Mouse (Mus musculus) thymus, postnatal 4 days (tissue): ENCODE results near the gene Etnk1.

ENCODE experiments used
- DNase-seq: peaks from one replicate; pipeline ENCODE4 v3.0.0; 2021

Gene Etnk1

DNA sequence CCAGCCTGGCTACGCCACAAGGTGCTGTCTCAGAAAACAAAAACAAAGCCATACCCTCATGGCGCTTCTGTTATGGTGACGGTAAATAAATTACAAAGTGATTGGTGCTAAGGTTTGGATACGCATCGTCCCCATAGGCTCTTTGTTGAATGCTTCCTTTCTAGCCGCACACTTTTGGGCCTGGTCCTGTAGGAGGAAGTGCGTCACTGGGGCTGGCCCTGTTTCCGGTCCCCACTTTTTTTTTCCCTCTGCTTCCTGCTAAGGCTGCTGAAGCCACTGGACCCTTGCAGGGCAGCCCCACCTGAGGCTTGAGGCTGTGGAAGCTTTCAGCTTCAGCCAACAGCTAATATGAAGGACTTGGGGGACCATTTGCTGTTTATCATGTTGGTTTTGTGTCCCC is 54.2 kb downstream of the Etnk1 start:
- DNase-seq: no peak

DNA sequence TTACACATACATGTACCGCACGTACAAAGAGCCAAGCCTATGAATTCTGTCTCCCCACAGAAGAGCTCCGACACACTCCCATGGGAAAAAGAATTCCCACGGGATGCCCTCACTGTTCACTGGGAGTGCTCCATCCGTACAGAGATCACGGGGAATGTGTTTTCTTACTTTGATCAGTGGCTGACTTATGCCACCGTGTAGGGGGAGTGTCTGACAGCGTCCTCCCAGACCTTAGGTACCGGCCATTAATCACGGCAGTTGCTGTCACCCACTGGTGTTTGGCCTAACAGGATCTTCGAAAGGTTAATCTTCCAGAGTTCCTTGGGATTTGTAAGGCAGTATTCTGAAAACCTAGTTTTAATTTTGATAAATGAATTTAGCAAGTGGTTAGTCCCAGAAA is 57.0 kb downstream of the Etnk1 start:
- DNase-seq: no peak

DNA sequence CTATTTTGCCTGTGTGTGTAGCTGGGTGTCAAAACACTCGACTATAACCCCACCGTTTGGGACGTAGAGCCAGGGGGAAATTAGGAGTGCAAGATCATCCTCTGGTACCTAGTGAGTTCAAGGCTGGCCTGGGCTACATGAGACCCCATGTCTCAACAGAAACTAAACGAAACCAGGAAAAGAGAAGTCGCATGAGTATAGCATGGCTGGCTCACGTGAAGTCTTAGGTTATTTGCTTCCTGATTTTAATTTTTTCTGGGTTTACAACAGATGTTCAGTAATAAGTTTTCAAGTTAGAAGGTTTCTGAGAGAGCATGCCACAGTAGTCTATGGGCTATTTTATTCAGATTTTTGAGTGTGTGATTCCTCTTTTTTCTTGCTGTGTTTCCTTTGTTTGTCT is 57.9 kb downstream of the Etnk1 start:
- no peak for DNase-seq

DNA sequence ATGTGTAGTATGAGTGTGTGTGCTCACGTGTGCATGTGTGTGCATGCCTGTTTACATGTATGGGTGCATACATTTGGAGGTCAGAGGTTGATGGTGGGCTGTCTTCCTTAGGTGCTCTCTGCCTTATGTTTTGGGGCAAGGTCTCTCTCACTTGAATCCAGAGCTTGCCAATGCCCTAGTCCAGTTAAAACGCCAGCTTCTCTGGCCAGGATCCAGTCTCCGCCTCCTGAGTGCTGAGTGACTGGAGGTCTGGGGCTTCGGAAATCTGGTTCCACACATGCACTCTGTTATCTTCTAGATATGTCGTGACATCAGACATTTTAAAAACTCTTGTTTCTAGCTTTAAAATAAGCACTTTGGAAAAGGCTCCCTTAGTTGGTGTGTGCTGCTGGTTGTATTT is 61.7 kb downstream of the Etnk1 start:
- no peak for DNase-seq

DNA sequence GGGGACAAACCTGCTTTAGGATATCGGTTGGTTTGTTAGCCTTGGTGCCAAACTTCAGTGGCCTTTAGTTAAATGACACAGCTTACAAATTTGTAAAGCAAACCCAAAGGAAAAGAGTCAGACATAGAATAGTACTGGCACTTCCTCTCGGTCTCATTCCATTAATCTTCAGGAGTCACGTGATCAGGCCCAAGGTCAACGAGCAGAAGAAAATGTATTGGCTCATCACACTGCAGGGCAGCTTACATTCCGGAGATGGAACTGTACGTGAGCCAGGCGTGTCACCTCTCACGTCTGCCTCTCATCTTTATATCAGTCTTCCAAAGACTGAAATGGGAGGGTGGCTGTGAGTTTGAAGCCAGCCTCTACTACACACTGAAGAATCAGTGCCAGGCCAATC is 62.9 kb downstream of the Etnk1 start:
- DNase-seq: no peak

DNA sequence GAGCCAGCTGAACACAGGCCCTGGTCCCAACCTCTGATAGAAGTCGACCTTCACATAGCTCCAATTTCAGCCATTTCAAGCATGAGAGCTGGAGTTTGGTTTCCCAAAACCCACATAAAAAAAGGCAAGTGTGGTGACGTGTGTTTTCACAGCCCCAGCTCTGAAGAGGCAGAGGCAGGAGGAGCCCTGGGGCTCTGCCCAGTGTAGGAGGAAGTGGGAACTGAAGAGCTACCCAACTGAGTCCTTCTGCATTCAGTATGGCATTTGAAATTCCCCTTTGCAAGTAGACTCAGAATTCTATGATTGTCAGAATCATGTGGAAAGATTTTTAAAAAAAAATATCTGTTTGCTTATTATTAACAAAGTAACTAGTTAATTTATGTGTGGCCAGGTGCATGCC is 63.9 kb downstream of the Etnk1 start:
- no peak for DNase-seq

DNA sequence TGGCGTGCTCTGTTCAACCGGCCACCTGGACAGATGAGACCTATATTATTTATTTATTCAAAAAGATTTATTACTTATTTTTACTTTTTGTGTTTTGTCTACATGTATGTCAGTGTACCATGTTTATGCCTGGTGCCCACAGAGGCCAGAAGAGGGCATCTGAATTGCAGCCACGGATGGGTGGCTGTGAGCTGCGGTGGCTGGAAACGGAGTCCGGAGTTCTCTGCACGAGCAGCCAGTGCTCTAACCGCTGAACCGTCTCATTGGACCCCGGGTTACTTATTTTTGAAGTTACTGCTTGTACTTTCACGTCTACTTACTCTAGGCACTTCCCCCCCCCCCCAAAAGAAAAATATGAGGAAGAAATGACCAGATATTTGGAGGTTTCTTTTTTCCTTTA is 65.7 kb downstream of the Etnk1 start:
- DNase-seq: no peak

DNA sequence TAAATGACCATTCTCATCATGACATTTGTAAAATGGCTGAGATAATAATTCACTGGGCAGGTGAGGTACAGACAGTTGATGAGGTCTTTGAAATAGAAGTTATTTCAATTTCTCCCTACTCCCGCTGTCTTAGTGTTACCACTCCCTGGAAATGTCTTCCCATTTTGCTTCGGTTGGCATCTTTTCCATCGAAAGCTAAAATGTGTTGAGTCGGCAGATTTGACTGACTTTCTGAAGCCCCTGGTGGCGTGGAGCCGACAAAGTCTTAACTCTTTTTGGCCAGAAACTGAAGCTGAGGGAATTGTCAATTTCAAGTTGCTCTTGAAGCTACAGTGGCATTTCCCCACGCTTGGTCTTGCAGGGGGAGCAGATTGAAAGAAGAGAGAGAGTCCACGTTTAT is 67.8 kb downstream of the Etnk1 start:
- DNase-seq: no peak

DNA sequence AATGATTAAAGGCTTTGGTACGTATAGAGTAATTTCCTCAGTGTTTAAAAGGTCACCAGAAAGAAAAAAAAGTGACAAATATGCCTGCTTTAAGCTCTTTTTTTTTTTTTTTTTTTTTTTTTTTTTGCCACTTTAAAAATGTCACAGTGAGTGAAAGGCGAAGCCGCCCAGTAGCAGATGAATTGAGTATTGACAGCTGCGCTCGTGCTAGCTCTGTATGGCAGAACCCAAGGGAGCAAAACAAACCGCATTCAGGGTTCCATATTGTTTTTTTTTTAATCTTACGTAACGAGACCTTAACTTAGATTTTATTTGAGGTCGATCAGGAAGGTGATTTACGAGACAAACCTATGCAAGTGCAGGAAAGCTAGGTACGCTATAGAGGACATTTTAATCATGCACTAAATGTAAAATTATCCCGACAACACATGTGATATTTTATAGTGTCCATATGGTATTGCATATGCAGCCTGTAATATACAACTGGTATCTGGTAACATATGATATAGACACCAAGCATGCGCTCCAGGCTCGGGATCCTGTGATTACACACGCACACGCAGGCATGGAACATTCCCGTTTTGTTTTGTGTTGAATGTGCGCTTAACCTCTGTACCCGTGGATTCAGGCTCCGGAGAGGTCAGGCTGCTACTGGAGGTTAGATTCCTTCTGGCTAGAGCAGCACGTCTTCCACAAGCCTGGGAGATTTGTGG is 72.5 kb downstream of the Etnk1 start:
- DNase-seq: no peak

DNA sequence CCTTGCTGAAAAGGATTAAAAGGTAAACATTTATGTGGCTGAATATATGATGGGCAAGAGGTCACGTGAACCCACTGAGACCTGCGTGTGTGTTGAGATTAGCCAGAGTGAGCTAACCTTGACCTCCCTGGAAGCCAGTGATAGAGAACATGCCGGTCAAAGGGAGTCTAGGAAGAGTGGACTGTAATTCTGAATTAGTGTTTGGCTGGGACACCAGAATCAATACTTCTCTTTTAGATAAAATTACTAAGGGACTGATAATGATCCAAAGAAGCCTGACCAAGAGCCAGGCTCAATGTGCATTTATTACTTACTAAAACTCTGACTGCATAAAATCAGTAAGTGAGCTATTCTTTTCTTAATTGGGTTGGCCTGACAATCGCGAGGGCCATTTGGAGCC is 76.2 kb downstream of the Etnk1 start:
- no peak for DNase-seq

DNA sequence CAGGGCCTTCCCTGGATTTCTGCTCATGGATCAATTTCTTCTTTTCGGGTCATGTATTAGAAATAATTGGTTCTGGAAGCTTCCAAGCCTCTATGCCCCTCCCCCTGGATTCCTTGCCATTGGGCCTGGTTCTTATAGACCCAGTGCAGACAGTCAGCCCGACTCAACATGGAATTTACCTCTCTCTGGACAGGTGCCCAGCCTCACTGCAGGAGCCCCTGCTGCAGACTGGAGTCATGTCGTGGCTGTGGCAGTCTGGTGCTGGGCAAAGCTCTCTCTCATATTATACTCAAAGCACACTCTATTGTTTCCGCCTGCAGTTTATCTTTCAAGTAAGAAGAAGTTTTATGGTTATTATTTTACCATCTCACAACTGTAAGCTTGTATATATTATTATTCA is 90.9 kb downstream of the Etnk1 start:
- no peak for DNase-seq

DNA sequence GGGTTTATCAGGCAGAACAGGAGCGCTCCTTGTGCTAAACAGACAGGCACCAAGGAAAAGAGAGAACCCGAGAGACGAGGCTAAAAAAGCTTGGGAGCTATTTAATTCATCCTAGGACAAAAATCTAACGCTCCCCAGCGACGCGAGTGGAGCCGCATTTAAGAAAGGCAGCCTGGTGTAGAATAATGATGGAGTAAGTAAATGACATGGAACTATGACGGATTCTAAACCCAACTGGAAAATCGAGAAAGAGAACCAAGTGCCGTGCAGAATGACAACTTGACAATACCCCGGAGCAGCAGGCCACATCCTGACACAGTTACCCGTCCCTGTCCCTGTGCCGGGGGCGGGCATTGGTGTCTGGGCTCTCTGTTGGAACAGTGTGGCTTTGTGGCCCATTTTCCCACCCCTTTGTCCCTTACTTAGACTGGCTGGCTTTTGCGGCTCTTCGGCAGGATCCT is 92.2 kb downstream of the Etnk1 start:
- DNase-seq: no peak

DNA sequence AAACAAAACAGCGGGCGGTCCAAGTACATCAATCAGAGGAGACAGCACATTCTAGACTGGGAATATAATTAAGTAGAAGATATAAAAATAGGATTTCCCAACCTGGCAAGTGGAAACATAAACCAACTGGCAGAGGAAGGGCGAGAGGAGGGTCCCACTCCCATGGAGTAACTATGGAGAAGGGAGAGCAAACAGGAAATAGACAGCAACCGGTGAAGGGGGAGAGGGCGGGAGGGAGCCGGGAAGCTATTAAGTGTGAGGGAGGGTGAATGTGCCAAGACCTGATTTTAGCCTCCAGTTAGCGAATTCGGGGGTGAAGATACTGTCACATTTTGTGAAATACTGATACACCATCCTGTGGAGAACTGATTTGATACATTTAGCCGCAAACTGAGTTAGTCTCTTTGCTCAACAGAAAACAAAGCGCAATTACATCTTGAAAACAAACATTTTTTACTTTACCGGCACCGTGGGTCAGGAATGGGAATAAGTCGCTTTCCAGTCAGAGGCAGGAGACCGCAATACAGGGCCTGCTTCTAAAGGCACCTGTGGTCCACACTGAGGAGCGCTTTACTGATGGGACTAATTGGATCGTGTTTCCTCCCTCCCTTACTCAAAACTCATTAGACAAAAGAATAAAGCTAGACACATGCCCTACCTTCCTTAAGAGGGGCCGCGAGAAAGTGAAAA is 93.0 kb downstream of the Etnk1 start:
- DNase-seq: no peak

DNA sequence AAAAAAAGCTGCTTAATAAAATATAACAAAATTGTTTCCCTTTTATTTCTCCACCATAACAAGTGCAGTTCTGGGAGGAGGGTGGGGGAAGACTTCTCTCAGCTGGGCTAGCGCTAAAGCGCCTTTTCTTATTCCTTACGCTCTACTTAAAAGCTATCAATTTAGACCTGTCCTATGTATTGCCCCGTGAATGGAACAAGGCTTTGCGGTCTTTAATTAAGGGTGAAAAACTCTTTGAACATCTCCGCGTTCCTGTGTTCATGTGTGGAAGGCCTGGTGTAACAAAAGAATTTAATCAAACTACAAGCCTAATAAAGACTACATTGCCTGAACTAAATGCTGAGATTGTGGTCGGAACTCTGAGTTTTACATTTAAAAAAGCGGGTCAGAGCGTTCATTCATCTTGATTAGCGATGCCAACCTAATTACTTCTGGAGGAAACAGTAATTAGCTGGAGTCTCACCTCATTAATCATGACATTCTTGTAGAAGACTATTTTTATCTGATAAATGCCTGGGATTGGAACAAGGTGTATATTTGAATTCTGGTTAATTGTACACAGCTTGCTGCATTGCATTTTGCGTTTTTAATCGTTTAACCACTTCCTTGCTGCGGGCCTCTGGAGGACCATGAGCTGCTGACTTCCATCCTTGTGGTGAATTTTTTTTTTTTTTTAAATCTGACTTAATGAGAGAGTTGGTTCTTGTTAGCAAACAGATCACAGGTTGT is 93.7 kb downstream of the Etnk1 start:
- no peak for DNase-seq

DNA sequence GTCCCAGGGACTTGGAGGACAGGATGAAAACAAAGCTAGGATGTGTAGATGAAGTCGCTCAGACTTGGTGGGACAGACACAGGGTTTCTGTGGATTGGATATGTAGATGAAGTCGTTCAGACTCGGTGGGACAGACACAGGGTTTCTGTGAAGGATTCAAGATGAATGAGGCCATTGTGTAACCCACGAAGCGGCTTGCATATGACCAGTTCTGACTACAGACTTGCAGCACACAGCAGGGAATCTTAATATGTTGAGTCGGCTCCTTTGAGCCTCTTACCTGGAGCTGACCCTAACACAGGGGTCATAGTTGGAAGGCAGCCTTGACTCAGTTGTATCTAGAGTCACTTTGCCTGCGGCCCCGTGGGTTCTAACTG is 94.3 kb downstream of the Etnk1 start:
- DNase-seq: no peak

DNA sequence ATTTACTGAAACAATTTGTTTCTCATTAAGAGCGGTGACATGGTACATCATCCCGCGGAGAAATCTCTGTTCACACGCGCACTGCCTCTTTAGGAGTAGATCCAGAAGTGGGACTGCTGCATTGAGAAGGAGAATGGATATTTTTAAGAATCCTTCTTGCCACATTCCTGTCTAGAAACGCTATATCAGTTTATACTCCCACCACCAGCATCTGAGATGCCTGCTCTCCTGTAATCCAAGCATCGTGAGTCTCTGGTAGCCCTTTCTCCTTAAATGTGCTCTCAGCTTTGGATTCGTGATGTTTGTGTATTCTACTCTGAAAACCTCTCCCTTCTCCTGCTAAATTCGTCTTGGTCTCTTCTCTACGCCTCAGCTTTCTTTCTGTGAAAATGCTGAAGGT is 98.5 kb downstream of the Etnk1 start:
- no peak for DNase-seq

DNA sequence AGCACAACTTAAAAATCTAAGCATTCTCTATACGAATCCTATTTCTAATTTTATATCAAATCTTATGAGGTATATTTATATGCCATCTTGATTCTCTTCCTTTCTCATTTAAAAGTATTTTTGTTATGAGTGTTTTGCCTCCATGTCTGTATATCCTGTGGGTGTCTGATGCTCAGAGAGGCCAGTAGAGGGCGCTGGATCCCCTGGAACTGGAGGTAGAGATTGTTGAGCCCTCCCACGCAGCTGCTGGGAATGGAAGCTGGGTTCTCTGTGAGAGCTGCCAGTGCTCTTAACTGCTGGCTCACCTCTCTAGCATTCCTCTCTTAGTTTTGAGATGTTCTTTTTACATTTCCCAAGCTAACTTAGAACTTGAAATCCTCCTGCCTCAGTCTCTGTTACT is 112.2 kb downstream of the Etnk1 start:
- peak; percentile 57 for DNase-seq
